Mouse (Mus musculus) megakaryocyte progenitor cell, adult 5-6 weeks (primary cell): ENCODE measurements around the gene Mrpl3. TPM values are rescaled to one million over a fixed set of nuclear protein-coding genes. Genes with fewer than 3 reads are reported as not detected.

Experiments
- total RNA-seq, 2 experiments: library from RNA; stranded (forward) in 1 of 2; stranded (reverse) in 1 of 2; fragments of 157-497, 149-512 nt in 1 of 2; fragments of 200-1000 nt in 1 of 2; gene quantifications; 2 replicates each; pipeline versions ENCODE4 v1.2.3 to v1.2.4; 2015 to 2017

Mrpl3 gene
- total RNA-seq, 2 experiments from 2014 or later: 100 to 120 TPM

Other genes with a start within 250 kb of the Mrpl3 start
- 11.2 and 17.9 TPM in 2 replicates for gene Nudt16, start 78.6 kb downstream of the Mrpl3 start, total RNA-seq (2015)
- gene Nudt16, start 78.6 kb downstream of the Mrpl3 start, total RNA-seq (2017): 5.7 and 6.7 TPM in 2 replicates
- not detected in 2 replicates for gene 1700080E11Rik, start 91.9 kb downstream of the Mrpl3 start, total RNA-seq (2015)
- gene 1700080E11Rik, start 91.9 kb downstream of the Mrpl3 start, total RNA-seq (2017): not detected in 2 replicates